Mouse (Mus musculus): ENCODE data around the gene Esd. TPM values are rescaled to one million over a fixed set of nuclear protein-coding genes. Genes with fewer than 3 reads are reported as not detected.

Esd gene
- polyA plus RNA-seq, 1 experiment from 2014 or later: 306 TPM

DNA sequence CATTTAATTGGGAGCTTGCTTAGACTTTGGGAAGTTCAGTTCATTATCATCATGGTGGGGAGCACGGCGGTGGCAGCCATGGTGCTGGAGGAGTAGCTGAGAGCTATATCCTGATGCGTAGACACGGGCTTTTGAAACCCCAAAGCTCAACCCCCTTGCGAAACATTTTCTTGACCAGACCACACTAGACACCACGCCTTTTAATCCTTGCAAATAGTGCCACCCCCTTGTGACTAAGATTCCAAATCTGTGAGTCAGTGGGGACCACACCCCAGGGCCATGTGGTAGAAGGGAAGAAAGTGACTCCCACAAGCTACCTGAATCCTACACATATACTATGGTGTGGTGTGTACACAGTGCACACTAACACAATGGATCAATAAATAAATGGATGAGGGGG, 4.8 kb downstream of the Esd start:
- H3K36me3 ChIP-seq: peaks cover 49% of the 10 kb centered on the region
- 92% methylated on average over 6 of the region's 6 CpGs for WGBS
- H3K4me3 ChIP-seq: no peak overlapping the region
- peaks cover 8% of the 10 kb centered on the region for H3K4me1 ChIP-seq
- no peaks in the 10 kb centered on the region for H3K27me3 ChIP-seq (replicated peaks)
- no peak for ATAC-seq (ENCODE audit: low FRiP score, low read depth)
- H3K27ac ChIP-seq: no peak overlapping the region
- H3K4me2 ChIP-seq (replicated peaks): no peak overlapping the region
- no peaks in the 10 kb centered on the region for H3K9me3 ChIP-seq
- H3K9ac ChIP-seq: no peak overlapping the region

DNA sequence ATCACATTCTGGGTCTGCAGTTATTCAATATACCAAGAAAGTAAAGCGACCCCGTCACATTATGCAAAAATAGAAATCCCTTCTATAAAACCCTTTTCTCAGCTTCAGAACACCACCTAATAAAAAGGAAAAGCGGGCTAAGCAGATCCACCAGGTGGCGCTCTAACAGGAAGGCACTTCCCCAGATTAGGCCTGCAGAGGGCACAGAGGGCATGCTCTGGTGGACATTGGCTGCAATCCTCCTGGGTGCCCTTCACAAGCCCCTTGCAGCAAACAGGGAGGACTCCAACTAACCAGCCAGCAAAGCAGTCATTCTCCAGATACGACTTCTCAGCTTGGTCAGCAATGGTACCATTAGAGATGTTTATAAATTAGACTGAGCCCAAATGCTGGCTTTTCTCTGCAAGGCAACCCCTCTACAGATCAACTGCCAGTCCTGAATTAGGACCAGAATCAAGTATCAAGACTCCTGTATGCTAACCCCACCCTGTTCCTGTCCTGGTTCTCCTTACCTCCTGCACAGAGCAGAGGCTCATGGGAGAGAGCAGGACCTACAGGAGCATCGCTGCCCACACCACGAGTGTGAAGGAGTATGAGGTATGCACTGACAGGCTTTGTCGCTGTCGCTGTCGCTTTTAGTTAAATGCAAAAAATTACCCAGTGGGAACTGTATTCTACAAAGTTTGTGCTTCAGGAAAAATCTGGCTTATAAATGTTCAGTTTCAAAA, 32.3 kb downstream of the Esd start:
- Histone ChIP-seq H3K27ac (no peak overlapping the region), H3K4me2 (replicated peaks) (no peak overlapping the region), H3K27me3 (replicated peaks) (no peaks in the 10 kb centered on the region), H3K36me3 (peaks cover 4% of the 10 kb centered on the region), H3K4me3 (no peak overlapping the region), H3K9me3 (no peaks in the 10 kb centered on the region), H3K9ac (no peak overlapping the region), H3K4me1 (no peaks in the 10 kb centered on the region)
- 59% methylated on average over 10 of the region's 10 CpGs for WGBS
- ATAC-seq (ENCODE audit: low FRiP score, low read depth): no peak

DNA sequence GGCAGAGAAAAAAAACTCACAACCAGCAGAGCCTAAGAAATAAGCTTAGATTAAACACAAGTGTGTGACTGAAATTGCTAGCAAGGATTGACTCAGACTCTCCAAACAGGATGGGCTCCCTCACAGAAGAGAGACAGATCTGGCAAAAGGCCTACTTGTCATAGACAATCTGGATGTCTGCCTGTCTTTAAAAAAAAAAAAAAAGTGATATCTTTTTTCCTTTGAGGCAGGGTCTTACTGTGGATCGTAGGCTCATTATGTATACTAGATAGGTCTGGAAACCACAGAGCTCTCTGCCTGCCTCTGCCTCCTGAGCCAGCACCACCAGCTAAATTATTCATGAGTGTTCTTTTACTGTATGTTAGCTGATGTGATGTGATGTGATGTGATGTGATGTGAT, 35.8 kb downstream of the Esd start:
- Histone ChIP-seq H3K27ac (no peak overlapping the region), H3K4me2 (replicated peaks) (no peak overlapping the region), H3K9ac (no peak overlapping the region), H3K4me3 (no peak overlapping the region), H3K36me3 (peaks cover 19% of the 10 kb centered on the region), H3K27me3 (replicated peaks) (no peaks in the 10 kb centered on the region), H3K4me1 (no peaks in the 10 kb centered on the region), H3K9me3 (no peaks in the 10 kb centered on the region)
- no peak for ATAC-seq (ENCODE audit: low FRiP score, low read depth)
- WGBS: 88% methylated on average over 1 of the region's 1 CpGs

- WGBS: 81% methylated on average over 10 of the region's 10 CpGs
- H3K27ac ChIP-seq: no peak overlapping the region
- peaks cover 19% of the 10 kb centered on the region for H3K36me3 ChIP-seq
- H3K9me3 ChIP-seq: no peaks in the 10 kb centered on the region
- no peak overlapping the region for H3K4me3 ChIP-seq
- no peaks in the 10 kb centered on the region for H3K4me1 ChIP-seq
- H3K9ac ChIP-seq: no peak overlapping the region
- H3K4me2 ChIP-seq (replicated peaks): no peak overlapping the region
- ATAC-seq (ENCODE audit: low FRiP score, low read depth): no peak
- no peaks in the 10 kb centered on the region for H3K27me3 ChIP-seq (replicated peaks)
These were observed 42.0 kb downstream of the Esd start for GRCm38 (mm10) chr14:74774046-74774619.

DNA sequence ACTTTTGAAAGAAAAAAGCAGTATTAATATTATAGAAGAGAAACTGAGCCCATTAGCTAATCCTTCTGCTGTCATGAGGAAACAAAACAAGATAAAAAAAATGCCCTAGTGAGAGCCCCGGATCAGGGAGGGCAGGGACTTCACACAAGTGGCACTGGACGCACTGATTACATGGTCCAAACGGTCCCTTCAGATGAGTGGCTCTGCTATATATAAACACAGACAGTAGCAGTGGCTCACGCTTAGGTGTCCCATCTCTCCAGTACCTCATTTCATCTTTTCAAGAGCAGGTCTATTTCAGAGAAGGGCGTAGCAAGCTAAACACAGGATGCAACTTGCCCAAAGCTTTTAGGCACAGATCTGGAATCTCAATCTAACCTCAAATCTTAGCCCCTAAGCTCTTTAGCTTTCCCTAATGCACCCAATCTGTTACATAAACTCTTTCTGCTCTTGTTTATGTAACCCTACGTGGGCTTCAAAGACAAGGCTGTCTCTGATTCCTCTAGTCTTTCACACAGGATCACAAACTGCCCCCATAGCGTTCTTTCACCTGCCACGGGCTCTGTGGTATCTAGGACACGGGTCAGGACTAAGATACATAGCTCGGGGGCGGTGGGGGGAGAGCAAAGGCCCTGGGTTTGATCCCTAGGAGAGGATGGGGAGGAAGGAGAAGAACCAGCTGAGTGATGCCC, 52.3 kb downstream of the Esd start:
- Histone ChIP-seq H3K9ac (no peak overlapping the region), H3K27ac (no peak overlapping the region), H3K4me3 (no peak overlapping the region), H3K9me3 (no peaks in the 10 kb centered on the region), H3K36me3 (peaks cover 28% of the 10 kb centered on the region), H3K4me1 (0 out of 2 replicates have a peak, but pooled peaks cover under 1% of the 10 kb centered on the region), H3K27me3 (replicated peaks) (no peaks in the 10 kb centered on the region), H3K4me2 (replicated peaks) (no peak overlapping the region)
- WGBS: 87% methylated on average over 11 of the region's 11 CpGs
- ATAC-seq (ENCODE audit: low FRiP score, low read depth): no peak

GRCm38 (mm10) chr14:74787717-74788116, 55.6 kb downstream of the Esd start:
- Histone ChIP-seq H3K4me1 (peaks cover 15% of the 10 kb centered on the region), H3K9me3 (no peaks in the 10 kb centered on the region), H3K4me3 (no peak overlapping the region), H3K27ac (no peak overlapping the region), H3K36me3 (peaks cover 28% of the 10 kb centered on the region), H3K27me3 (replicated peaks) (no peaks in the 10 kb centered on the region), H3K9ac (no peak overlapping the region), H3K4me2 (replicated peaks) (no peak overlapping the region)
- WGBS: 80% methylated on average over 3 of the region's 3 CpGs
- no peak for ATAC-seq (ENCODE audit: low FRiP score, low read depth)

- 88% methylated on average over 8 of the region's 8 CpGs for WGBS
- H3K27ac ChIP-seq: no peak overlapping the region
- peaks cover 21% of the 10 kb centered on the region for H3K36me3 ChIP-seq
- H3K4me2 ChIP-seq (replicated peaks): no peak overlapping the region
- H3K4me1 ChIP-seq: peaks cover 15% of the 10 kb centered on the region
- H3K4me3 ChIP-seq: no peak overlapping the region
- no peak for ATAC-seq (ENCODE audit: low FRiP score, low read depth)
- no peaks in the 10 kb centered on the region for H3K9me3 ChIP-seq
- no peak overlapping the region for H3K9ac ChIP-seq
- no peaks in the 10 kb centered on the region for H3K27me3 ChIP-seq (replicated peaks)
These were observed 56.7 kb downstream of the Esd start for GRCm38 (mm10) chr14:74788766-74789165.

GRCm38 (mm10) chr14:74790535-74790934, 58.4 kb downstream of the Esd start:
- ATAC-seq (ENCODE audit: low FRiP score, low read depth): peak; percentile 64
- H3K36me3 ChIP-seq: peaks cover 6% of the 10 kb centered on the region; the same call in 1 of the 2 replicates

GRCm38 (mm10) chr14:74792793-74793192, 60.7 kb downstream of the Esd start:
- 79% methylated on average over 6 of the region's 6 CpGs for WGBS
- Histone ChIP-seq H3K27me3 (replicated peaks) (no peaks in the 10 kb centered on the region), H3K4me3 (no peak overlapping the region), H3K27ac (no peak overlapping the region), H3K4me2 (replicated peaks) (no peak overlapping the region), H3K36me3 (no peaks in the 10 kb centered on the region; the same call in 1 of the 2 replicates), H3K9ac (no peak overlapping the region), H3K4me1 (peaks cover 23% of the 10 kb centered on the region), H3K9me3 (no peaks in the 10 kb centered on the region)
- no peak for ATAC-seq (ENCODE audit: low FRiP score, low read depth)

More at GRCm38 (mm10) chr14:74790535-74790934, 58.4 kb downstream of the Esd start:
- Histone ChIP-seq H3K27me3 (replicated peaks) (no peaks in the 10 kb centered on the region), H3K4me2 (replicated peaks) (no peak overlapping the region), H3K9ac (no peak overlapping the region), H3K27ac (no peak overlapping the region), H3K4me1 (peaks cover 17% of the 10 kb centered on the region), H3K4me3 (no peak overlapping the region), H3K9me3 (no peaks in the 10 kb centered on the region)
- 28% methylated on average over 5 of the region's 5 CpGs for WGBS

DNA sequence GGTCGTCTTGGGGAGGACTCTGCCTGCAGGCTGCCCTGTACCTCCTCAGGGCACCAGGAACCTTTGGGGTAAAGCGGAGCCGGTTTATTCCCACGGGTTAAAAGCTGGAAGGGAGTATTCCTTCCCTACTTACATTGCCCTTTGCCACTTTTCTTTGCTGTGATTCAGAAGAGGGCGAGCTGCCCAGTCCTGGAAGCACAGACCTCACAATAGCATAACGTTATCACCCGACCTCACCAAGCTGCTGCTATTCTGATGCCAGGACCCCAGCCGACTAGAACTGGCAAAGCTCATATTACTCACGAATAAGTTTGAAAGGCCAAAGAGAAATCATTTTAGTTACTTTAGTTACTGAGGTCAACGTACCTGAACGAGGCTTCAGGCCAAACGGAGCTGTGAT, 62.8 kb downstream of the Esd start:
- no peak overlapping the region for H3K9ac ChIP-seq
- no peaks in the 10 kb centered on the region for H3K9me3 ChIP-seq
- WGBS: 78% methylated on average over 12 of the region's 12 CpGs
- no peaks in the 10 kb centered on the region; the same call in 1 of the 2 replicates for H3K36me3 ChIP-seq
- no peaks in the 10 kb centered on the region for H3K27me3 ChIP-seq (replicated peaks)
- no peak overlapping the region for H3K4me2 ChIP-seq (replicated peaks)
- H3K4me3 ChIP-seq: no peak overlapping the region
- peaks cover 29% of the 10 kb centered on the region for H3K4me1 ChIP-seq
- H3K27ac ChIP-seq: no peak overlapping the region
- no peak for ATAC-seq (ENCODE audit: low FRiP score, low read depth)

DNA sequence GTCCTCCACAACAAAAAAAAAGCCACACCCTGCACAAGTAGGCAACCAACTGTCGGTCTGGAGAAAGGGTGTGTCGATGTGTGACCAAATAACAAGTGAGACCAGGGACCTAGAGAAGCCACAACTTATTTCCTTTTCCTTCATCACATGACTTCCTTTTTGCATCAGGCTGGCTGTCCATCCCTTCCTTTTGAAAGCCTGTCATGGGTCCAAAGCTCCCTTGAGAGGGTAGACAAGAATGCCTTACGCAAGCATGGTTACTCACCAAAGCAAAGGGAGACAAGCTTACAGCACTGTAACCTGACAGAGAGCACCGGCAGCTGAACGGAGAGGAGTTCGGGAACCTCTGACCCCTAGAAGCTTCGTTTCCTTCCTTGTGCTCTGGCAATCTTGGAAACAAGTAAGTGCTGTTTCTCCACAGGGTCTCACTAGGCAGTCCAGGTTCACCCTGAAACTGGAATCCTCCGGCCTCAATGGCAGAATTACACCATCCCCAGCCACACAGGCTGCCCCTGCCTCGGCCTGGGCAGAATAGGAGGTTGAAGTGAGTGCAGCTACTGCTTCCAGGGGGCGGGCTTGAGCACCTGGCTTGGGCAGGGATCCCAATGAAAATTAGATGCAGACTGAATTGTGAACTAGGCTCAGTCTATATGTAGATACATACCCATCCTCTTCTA, 65.4 kb downstream of the Esd start:
- Histone ChIP-seq H3K9me3 (peaks cover 5% of the 10 kb centered on the region; the same call in 1 of the 2 replicates), H3K36me3 (peaks cover 15% of the 10 kb centered on the region), H3K27ac (peak overlapping the region; percentile 37; the same call in 1 of the 2 replicates), H3K9ac (no peak overlapping the region), H3K4me1 (peaks cover 19% of the 10 kb centered on the region), H3K27me3 (replicated peaks) (no peaks in the 10 kb centered on the region), H3K4me3 (no peak overlapping the region), H3K4me2 (replicated peaks) (peak overlapping the region; percentile 21)
- WGBS: 71% methylated on average over 10 of the region's 10 CpGs
- ATAC-seq (ENCODE audit: low FRiP score, low read depth): peak; percentile 73

All from neural tube, embryonic 12.5 days (tissue).